Mouse (Mus musculus) mouse trophoblast stem cell (cell line): ENCODE data around the gene Col15a1.

Experiments
- in situ Hi-C, 2 experiments: fragments of 300-500 bp; cut with MseI, MboI; formaldehyde crosslinking; loops; 2 replicates in 1 of 2; 3 replicates in 1 of 2; pipeline ENCODE4 v1.15.1; 2025

The Col15a1 gene

DNA sequence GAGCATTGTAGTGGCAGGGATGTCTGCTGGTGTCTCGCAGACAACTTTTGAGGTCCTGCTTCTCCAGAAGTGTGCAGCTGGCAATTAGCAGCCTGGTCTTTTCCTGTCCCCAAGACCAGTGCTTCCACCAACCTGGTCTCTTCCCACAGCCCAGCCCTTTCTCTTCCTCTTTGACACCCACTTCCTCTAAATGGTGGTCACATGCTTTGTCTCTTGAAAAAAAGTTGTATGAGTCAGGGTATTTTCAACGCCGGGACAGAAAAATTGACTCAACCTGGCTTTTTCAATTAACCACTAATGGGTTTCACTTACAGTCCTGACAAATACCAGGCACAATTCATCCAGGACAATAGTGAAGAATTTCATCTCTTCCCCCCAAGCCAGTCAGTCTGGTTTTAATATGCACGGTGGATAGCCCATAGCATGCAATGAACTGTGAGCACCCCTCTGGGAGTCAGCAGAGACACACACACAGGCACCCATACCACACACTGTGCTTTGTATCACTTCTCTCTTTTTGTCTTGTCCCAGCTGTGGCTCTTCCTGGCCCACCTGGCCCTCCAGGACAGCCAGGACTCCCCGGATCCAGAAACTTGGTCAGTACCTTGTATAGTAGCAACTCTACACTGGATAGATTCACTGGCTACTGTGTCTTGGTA lies 95.5 kb downstream of the Col15a1 start:
- in situ Hi-C loops: no loop called here

DNA sequence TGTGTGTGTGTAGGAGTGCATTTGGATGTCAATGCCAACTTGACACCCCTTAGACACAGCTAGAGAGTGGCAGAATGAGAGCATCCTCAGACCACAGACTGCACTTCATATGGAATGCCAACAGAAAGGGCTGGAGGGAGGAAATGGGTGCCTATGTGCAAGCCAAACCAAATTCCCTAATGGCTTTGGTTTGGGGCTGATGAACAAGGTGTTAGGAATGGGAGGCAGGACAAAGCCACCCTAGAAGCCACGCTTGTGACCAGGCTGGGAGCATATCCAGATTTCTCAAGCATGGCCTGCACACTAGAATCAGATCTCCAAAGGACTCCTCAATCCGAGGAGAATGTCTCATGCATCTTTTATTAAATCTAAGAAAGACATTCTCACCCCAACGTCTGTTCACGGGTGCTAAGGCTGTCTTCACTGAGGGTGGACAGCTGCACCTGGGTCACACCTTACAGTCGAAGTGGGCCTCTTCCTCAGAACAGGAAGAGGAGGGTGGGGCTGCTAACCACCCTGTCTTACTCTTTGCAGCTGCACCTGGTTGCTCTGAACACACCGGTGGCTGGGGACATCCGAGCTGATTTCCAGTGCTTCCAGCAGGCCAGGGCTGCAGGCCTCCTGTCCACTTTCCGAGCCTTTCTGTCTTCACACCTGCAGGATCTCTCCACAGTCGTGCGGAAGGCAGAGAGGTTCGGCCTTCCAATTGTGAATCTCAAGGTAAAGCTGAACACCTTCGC lies 102.1 kb downstream of the Col15a1 start:
- in situ Hi-C loops: no loop called here

DNA sequence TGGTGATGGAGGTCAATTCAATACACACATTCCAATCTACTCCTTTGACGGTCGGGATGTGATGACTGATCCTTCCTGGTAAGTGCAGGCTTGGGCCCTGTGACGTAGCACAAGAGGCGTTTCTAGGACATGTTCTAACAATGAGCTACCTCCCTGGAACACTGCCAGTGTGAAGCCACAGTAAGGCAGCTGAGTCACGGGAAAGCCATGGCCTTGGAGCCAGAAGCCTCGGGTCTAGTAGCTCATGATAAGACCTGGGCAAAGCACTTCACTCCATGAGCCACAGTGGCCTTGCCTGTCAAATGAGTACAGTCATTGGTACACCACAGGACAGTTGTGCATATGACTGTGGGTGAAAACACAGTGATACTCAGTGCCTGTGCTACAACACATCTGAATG lies 102.9 kb downstream of the Col15a1 start:
- in situ Hi-C loops: no loop called here

DNA sequence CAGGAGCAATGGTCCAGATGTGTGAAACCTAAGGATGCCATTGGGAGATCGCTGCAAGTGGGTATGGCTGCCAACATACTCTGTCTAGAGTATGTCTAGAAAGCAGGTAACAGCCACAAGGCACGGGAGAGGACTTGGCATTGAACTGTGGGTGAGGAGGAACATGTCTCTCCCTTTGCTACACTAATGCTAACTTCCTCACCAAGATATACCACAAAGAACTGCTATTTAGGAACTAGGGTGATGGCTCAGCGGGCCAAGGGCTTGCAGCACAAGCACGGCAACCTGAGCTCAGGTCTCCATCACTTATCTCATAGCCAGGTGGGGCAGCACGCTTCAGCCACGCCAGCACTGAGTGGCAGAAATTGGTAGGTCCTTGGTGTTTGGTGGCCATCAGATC lies 103.5 kb downstream of the Col15a1 start:
- in situ Hi-C loops: no loop called here

DNA sequence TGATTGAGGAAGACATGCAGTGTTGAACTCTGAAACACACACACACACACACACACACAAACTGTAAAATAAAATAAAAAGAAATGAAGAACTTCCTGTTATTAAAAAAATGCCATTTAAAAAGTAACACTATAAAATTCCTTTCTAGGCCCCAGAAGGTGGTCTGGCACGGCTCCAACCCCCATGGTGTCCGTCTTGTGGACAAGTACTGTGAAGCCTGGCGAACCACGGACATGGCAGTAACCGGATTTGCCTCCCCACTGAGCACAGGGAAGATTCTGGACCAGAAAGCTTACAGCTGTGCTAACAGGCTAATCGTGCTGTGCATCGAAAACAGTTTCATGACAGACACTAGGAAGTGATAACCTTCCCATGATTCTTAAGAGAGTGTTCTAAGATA lies 104.0 kb downstream of the Col15a1 start:
- in situ Hi-C loops: no loop called here

DNA sequence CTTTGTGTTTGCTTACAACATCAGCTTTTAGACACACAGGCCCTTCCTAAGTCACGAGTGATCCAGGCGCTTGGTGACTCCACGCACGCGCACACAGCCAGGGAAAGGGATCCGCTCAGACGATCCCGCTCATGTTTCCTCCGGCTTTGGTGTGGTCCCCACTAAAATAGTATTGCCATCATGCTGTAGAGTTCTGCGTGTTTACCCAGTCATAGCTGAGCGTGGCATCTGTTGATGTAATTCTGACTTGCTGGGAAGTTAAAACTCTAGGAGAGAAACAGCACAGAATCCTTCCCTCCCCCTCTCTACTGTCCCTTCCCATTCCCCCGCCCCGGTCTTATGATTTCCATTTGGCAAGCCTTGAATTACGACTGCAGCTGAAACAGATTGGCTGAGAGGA lies 104.7 kb downstream of the Col15a1 start:
- in situ Hi-C loops: no loop called here

DNA sequence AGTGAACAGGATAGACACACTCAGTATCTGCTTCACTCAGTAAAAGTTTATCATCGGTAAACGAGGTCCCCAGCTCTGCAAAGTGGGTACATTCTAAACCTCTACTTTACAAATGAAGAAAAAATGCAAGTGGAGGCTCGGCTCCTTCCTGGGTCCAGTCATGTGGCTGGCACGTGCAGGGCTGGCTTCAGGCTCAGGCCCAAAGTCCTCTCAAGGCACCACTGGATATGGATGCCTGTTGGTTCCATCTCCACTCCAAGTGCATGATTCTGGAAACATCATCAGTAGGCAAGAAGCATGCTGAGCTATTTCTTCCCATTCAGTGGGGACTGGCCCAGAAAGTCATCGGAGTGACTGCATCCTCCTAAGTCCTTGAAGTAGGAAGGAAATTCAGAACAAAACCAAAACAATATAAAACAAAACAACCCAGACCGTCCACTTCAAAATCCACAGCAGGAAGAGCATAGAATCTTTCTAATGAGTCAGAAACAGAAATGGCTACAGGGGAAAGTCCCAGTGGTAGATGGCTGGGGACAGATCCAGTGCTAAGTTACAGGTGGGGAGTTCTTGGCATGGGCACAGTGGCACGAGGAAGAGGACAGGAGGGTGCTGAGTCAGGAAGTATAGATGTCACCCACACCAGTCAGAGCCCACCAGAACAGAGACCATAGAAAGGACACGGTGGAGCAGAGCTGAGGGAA lies 105.9 kb downstream of the Col15a1 start:
- in situ Hi-C loops: no loop called here

DNA sequence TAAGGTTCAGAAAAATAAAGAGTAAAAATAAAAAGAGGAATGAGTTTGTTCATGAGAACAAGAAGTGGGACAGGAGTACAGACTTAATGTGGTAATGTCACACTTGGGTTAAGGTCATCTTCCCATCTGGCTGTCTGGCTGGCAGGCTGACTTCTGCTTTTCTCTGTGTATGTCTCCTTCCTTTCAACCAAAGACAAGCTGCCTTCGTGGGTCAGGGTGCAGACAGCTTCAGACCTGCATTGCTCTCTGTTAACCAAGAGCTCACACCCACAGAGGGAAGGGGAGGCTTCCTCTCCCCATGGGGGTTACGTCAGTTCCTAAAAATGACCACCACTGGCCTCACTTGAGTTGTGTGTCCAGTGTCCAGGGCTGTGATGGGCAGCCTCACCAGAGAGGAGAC lies 107.5 kb downstream of the Col15a1 start:
- in situ Hi-C loops: no loop called here

DNA sequence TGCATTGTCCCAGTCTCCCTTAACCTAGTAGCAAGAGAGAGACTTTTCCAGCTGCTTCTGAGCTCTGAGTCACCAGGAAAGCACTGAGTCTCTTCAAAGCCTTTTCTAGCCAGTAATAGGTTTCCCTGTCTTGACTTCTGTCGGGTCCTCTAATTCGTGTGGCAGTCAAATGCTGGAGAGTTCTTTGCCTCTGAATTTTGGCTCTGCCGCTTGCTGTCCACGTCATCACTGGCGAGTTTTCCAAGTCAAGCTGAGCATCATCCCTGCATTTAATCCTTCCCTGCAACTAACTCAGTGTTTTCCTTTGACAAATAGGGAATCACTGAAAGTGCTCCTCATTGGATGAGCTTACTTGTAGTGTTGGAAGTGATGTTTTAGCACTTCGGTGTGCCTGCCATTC lies 108.5 kb downstream of the Col15a1 start:
- in situ Hi-C loops: no loop called here

DNA sequence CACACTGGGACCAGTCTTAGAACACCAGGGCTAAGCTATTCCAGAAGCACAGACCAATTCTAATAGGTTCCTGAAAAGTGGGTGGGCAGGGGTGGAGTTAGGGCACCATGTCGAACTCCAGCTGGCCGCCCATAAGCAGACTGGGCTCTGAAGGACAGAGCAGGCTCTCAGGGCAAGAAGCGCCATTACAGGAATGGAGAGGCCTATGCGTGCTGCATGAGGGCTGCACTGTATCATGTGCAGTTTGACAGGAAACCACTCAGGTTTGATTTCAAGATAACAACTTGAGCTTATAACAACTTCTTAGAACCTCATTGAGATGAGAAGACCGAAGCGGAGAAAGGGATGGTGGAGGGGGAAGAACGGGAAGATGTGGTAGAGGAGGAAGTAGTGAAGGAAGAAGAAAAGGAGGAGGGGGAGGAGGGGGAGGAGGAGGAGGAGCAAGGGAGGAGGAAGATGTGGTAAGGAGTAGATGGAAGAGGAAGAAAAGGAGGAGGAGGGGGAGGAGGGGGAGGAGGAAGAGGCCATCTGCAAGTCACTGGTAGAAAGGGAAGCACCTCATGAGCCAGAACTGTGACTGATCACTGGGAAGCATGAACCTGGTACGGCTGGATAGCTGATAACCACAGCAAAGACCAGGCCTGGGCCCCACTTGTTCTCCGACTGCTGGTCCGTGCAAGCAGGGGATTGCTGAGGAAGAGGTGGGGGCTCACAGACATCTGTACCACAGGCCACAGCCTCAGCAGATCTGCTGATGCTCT lies 111.8 kb downstream of the Col15a1 start:
- in situ Hi-C loops: no loop called here

DNA sequence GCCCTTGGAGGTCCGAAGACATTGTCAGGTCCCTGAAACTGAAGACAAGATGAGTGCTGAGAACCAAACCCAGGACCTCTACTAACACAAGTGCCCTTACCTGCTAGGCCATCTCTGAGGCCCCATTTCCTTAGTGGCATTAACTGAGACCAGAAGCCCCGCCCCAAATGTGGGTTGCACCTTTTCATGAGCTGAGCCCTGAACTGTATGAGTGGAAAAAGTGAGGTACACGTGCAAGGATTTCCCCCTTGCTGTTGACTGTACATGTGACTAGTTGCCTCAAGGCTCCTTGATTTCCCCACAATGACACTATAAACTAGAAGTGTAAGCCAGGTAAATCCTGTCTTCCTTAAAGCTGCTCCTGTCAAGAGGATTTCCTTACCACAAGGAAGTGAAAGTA lies 114.4 kb downstream of the Col15a1 start:
- in situ Hi-C loops: no loop called here

DNA sequence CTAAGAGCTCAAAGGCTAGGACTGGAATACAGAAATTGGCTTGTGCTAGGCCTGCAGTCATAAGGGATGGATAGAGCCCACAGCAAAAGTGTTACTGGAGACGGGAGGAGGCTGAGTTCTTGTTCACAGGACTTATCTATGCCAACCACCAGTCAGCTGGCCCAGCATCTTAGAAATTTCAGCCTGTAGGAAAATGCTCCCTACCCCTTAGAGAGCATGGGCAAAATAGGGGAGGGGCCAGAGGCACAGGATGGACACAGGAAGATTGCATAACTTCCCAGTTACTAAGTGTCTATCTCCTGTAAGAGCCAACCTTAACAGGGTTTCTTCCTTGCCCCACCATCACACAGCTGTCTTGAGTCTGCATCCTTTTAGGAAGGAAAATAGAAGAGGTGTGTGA lies 116.2 kb downstream of the Col15a1 start:
- in situ Hi-C loops: no loop called here

DNA sequence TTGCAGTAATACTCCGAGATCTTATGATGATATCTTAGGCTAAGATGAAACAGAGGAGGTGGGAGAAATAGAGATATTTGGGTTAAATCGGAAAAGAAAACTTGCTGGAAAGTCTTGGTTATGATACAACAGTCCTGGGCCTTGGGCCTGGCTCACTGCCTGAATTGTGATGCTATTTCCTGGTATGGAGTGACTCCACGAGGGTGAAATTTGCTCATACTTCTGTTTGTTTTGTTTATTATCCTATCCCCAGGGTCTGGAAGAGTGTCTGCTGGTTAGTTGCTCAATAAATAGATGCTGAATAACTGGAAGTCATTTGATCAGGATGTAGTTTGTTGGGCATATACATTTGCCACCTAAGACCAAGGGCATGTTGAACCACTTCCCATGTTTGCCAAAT lies 119.8 kb downstream of the Col15a1 start:
- in situ Hi-C loops: no loop called here

DNA sequence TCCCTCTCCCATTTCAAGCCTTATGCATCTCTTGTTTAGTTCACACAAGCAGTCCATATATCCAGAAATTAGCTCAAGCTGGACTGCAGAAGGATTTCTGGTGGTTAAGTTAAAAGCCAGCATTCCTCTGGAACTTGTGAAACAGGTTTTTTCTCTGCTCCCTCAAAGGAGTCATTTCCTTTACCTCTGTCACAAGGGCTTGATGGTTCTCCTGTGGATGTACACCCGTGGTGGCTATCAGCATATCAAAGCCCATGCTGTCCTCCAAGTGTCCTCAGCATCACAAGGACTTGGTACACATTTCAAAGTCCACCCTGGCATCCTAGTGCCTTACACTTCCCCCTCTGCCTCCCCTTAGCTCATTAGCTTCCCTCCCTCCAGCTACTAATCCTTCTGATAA lies 121.3 kb downstream of the Col15a1 start:
- in situ Hi-C loops: no loop called here

DNA sequence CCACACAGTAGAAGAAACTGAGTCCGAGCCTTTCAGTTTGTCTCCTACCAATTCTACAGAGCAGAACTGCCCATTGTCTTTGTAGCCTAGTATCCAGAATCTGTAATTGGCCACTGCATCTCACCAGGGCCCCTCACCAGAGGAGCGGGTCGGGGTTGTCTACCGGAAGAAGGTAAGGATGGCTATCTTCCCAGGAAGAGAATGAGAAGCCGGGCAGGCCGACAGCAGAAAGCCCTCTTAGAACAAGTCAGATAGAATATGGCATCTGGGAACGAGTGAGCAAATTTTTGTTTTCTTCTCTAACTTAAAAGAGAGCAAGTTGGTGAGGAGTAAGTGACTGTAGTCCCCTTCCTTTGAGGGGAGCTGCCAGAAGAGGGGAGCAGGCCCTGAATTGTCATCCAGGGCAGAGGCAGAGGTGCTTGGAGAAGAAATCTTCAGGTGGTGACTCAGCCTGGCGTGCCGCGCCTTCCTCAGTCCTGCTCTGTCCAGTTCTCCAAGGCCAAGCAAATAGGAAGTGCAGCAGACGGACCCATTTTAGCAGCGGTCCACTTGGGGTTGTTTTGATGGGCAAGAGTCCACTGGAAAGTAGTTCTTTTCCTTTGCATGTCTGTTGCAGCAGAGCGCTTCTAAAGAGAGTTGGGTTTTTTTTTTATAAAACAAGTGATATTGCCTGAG lies 122.6 kb downstream of the Col15a1 start:
- in situ Hi-C loops: no loop called here

DNA sequence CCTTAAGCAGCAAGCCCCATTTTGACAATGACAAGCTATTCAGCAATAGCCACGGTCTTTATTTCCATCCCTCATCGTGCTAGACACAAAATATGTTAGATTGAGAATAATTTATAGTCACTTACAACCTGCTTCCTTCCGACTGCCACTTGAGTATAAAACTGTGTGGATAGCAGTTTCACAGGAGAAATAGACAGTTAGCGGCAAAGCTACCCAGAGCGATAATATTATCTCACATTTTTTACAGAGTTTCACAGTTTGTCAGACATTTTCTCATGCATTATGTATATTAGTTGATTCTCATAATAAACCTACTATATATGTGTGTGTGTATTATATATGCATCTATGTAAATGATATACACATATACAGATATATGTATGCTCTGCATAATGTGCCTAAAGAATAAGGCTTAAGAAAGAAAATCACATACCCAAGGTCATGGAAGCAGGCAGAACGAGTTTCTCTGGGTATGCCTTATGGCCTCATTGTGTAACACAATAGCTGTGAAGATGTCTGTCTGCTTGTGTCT lies 124.9 kb downstream of the Col15a1 start:
- in situ Hi-C loops: no loop called here

DNA sequence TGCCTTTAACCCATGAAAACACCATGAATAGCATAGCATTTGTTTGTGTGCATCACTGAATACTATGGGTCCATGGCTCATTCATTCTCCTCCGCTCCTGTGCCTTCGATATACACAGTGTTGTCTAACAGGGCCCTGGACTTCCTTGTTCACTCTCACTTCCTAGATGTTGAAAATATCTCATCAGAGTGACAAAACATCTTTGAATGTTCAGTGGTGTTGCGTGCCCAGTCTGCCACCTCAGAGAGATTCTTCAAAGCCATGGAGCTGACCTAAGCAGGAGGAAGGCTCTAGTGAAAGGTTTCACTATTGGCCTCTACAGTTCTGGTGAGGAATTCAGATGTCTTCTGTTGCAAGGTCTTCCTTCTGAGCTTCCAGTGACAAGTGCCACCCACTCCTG lies 125.6 kb downstream of the Col15a1 start:
- in situ Hi-C loops: no loop called here

DNA sequence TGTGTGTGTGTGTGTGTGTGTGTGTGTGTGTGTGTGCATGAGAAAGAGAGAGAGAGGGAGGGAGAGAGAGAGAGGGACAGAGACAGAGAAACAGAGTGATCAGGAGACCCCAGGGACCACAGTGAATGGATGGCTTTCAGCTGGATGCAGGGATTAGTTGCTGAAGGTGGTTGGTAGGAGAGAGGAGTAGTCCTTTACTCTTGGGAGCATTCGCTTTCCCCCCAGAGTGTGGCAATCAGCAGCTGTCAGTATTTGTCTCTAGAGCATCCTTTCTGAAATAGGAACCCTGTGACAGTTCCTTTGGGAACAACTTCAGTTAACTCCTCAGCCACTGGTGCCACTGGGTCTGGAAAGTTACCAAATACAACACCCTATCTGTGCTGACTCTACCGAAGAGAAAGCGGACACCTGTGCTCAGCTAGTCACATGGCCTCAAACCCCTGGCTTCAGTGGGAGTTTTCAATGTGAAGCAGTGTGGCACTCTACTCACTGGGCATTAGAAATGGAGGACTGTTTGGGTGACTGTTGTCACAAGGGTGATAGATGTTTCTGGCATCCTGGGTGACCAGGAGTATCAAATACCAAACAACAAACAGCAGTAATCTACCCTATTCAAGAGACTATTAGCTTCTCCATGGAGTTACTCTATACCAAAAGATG lies 129.1 kb downstream of the Col15a1 start:
- in situ Hi-C loops: no loop called here

DNA sequence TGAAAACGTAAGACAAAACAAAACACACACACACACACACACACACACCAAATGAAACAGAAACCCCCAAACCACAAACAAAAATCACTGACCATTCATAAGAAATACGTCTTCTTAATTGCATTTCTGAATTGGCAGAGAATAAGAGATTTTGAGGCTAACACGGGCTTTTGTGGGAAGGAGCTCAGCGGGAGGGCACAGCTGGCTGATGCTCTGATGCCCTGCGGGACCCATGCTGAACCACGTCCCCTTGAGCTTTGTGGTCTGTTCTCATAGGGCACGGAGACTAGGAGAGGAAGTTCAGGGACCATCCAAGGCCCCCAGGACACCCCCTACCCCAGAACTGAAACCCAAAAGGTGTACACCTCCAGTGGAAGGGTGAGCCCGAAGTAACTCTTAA lies 134.7 kb downstream of the Col15a1 start:
- in situ Hi-C loops: no loop called here

DNA sequence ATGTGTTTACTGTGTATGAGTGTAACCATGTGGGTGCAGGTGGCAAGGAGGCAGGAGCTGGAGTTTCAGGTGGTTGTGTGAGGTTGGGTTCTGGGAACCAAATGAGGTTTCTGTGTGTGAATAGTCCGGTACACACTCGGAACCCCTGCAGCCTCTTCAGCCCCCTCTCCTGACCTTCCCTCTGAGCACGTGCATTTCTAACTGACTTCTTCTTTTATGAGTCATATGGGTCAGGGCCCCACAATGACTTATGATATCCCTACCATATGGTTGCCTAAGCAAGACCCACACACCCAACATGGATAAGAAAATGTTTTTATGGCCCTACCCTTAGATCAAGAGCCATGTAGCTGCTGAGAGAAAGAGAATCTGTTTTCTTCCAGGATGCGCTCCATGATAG lies 139.1 kb downstream of the Col15a1 start:
- in situ Hi-C loops: loop anchor here (5.0 kb wide), 1 partner anchor 95 kb away; no protein-coding TSS in a partner anchor

DNA sequence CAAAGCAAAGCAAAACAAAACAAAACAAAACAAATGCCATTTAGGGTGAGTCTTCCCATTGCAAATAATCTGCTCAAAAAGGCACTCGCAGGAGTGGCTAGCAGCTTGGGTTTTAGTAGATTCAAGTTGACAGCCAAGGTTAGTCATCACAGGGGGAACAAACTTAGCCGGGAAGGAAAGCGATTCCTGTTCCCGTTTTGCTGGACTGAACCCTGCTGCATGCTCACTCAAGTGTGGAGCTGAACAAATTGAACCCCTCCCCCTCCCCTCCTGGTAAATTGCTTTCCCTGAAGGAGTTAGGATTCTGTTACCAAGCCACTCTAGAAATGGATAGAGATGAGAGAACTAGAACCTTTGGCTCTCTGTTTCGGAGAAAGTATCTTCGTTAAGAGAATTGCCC lies 141.8 kb downstream of the Col15a1 start:
- in situ Hi-C loops: loop anchor here (5.0 kb wide), 1 partner anchor 97 kb away; no protein-coding TSS in a partner anchor
